Mouse (Mus musculus) liver, embryonic 12.5 days (tissue): Measurements from ENCODE around the gene Snrk. TPM values are rescaled to one million over a fixed set of nuclear protein-coding genes. Genes with fewer than 3 reads are reported as not detected.
"Not testable (repeated sequence)": the region's sequence is repeated elsewhere in the genome, so short reads cannot be mapped to it uniquely, and the experiment has no call there.

Source experiments
- ATAC-seq: fragments of 200-750 bp; cut with Nextera tagmentation; 2 replicates; pipeline ENCODE4 v1.8.0; 2017; ENCODE audit warnings: moderate number of reproducible peaks, mild to moderate bottlenecking, moderate library complexity
- H3K27ac ChIP-seq: fragments of 300-500 bp; sonication (generic); 2 replicates; pipeline ENCODE4 v1.5.1; 2016; ENCODE audit warnings: mild to moderate bottlenecking
- H3K27me3 ChIP-seq: fragments of 300-500 bp; sonication (generic); replicated peaks from 2 replicates; pipeline ENCODE4 v1.6.1; 2016; ENCODE audit warnings: mild to moderate bottlenecking, moderate library complexity
- H3K36me3 ChIP-seq: fragments of 300-500 bp; sonication (generic); 2 replicates; pipeline ENCODE4 v1.6.1; 2016; ENCODE audit warnings: mild to moderate bottlenecking, moderate library complexity
- H3K4me1 ChIP-seq: fragments of 300-500 bp; sonication (generic); 2 replicates; pipeline ENCODE4 v1.6.1; 2016
- H3K4me2 ChIP-seq: fragments of 300-500 bp; sonication (generic); 2 replicates; pipeline ENCODE4 v1.6.1; 2016; ENCODE audit warnings: mild to moderate bottlenecking, moderate library complexity
- H3K4me3 ChIP-seq: fragments of 300-500 bp; sonication (generic); 2 replicates; pipeline ENCODE4 v1.5.1; 2016; ENCODE audit warnings: mild to moderate bottlenecking, moderate library complexity
- H3K9ac ChIP-seq: fragments of 300-500 bp; sonication (generic); 2 replicates; pipeline ENCODE4 v1.6.1; 2016; ENCODE audit warnings: mild to moderate bottlenecking, moderate library complexity
- H3K9me3 ChIP-seq: fragments of 300-500 bp; sonication (generic); replicated peaks from 2 replicates; pipeline ENCODE4 v1.6.1; 2016; ENCODE audit warnings: mild to moderate bottlenecking, moderate library complexity
- WGBS: fragments of 180-500 bp; shearing (Covaris S2); methylation state at CpG from one replicate; pipeline ENCODE4 v1.1.7; 2016; ENCODE audit not compliant: insufficient replicate concordance; 5-methylcytosine and 5-hydroxymethylcytosine counted together
- polyA plus RNA-seq: library from polyadenylated mRNA; unstranded; fragments of >200 nt; fragmentation: Nextera tagmentation; extraction: Ambion mirVana; gene quantifications from 2 replicates; pipeline ENCODE4 v1.2.1, GENCODE M21; 2016

The Snrk gene
- polyA plus RNA-seq, 1 experiment from 2014 or later, result 23.6 TPM

DNA sequence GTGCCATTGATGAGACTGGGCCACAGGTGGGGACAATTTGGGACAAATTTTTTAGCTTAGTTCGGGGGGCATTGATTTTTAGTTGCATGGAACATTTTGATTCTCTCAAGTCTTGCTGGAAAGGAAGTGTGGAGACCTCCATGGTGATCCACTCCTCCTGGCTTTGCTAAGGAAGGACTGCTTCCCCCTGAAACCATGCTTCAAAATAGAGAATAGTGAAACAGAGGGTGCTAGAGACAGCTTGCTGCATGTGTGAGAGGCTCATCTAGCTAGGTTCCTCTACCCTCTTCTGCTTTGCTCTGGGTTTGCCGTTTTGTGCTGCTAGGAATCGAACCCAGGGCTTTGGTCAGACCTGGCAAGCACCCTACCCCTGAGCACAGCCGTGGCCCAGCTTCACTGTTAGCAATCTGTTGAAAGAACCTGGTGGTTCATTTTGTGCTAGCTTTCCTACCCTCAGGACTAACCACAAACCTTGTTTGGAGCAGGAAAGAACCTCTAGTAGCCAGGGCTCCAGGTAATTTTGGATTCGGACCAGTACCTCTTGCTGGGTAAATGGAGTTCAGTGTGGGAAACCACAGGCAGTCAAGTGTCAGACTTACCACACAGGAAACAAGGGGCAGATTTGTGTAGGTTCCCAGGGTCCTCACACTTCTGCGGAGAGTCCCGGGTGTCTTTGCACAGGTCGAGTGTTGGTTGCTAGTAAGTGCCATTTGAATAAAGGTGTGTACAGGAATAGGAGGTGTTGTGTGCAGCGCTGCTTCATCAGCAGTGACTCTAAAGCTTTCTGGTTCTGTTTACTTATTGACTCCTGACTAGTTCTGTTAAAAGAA lies 33.1 kb downstream of the Snrk start:
- no peak overlapping the region for H3K27ac ChIP-seq
- no peak overlapping the region for H3K9ac ChIP-seq
- peaks cover 21% of the 10 kb centered on the region for H3K36me3 ChIP-seq
- H3K4me2 ChIP-seq, result no peak overlapping the region
- no peak for ATAC-seq
- no peaks in the 10 kb centered on the region for H3K9me3 ChIP-seq
- WGBS, result 58% methylated on average over 9 of the region's 9 CpGs
- H3K4me3 ChIP-seq, result no peak overlapping the region
- no peaks in the 10 kb centered on the region for H3K27me3 ChIP-seq
- peaks cover 39% of the 10 kb centered on the region for H3K4me1 ChIP-seq

DNA sequence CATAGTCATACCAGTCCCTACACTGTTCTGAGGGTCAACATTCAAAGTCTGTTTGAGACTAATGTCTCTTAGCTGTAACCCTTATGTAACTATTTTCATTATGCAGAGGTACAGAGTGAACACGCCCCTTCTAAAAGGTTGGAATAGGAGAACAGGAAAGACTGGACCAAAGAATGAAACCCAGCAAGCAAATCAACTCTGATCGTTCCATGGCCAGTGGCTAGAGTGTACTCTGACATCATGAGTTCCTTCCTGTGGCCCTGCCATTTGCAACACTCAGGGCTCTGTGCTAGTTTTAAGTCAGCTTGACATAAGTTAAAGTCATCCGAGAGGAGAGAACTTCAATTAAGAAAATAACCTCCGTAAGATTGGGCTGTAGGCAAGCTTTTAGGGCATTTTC lies 35.0 kb downstream of the Snrk start:
- 76% methylated on average over 4 of the region's 4 CpGs for WGBS

DNA sequence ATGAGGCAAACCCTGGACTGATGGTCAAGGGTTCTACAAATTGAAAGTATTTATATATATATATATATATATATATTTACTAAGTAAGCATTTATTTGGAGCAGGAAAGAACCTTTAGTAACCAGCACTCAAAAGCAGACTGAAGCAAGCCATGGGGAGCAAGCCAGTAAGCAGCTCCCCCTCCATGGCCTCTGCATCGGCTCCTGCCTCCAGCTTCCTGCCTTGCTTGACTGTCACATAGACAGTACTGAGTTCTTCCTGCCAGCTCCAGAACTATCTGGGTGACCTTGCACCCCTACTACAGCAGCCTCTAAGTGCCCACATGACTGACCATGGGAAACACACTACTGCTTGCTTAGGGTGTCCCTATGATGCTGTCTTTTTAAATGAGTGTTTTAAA lies 35.4 kb downstream of the Snrk start:
- Histone ChIP-seq H3K4me3 (no peak overlapping the region), H3K9me3 (0 out of 2 replicates have a peak, but pooled peaks cover 5% of the 10 kb centered on the region), H3K9ac (no peak overlapping the region), H3K27ac (no peak overlapping the region), H3K36me3 (peaks cover 27% of the 10 kb centered on the region), H3K4me1 (peaks cover 26% of the 10 kb centered on the region), H3K27me3 (no peaks in the 10 kb centered on the region), H3K4me2 (no peak overlapping the region)
- 67% methylated on average over 1 of the region's 1 CpGs for WGBS
- no peak for ATAC-seq

More for the DNA sequence above, 35.0 kb downstream of the Snrk start:
- H3K4me2 ChIP-seq, result no peak overlapping the region
- peaks cover 26% of the 10 kb centered on the region for H3K4me1 ChIP-seq
- no peaks in the 10 kb centered on the region for H3K27me3 ChIP-seq
- H3K4me3 ChIP-seq, result no peak overlapping the region
- peaks cover 22% of the 10 kb centered on the region for H3K36me3 ChIP-seq
- H3K9ac ChIP-seq, result no peak overlapping the region
- no peak for ATAC-seq
- H3K27ac ChIP-seq, result no peak overlapping the region
- 0 out of 2 replicates have a peak, but pooled peaks cover 5% of the 10 kb centered on the region for H3K9me3 ChIP-seq

DNA sequence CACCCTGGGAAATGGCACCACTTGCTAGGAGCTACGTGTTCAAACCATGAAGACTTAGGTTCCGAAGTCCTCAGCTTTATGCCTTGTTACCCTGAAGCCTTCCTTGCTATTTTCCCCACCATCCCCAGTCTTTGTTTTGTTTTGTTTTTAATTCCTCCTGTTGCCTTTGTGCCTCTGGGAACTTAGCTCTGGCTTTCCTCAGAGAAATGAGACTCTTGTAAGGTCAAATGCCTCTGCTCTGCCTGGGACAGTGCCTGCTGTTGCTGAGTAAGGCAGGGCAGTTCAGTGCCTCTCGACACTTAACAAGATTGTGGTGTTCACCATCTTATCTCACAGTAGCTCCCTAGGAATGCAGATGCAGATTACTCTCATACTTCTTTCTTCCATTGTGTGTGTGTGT lies 36.4 kb downstream of the Snrk start:
- Histone ChIP-seq H3K9ac (no peak overlapping the region), H3K27ac (no peak overlapping the region), H3K4me3 (no peak overlapping the region), H3K36me3 (peaks cover 36% of the 10 kb centered on the region), H3K4me2 (no peak overlapping the region), H3K27me3 (no peaks in the 10 kb centered on the region), H3K9me3 (0 out of 2 replicates have a peak, but pooled peaks cover 5% of the 10 kb centered on the region), H3K4me1 (peaks cover 26% of the 10 kb centered on the region)
- ATAC-seq, result no peak
- WGBS, result 72% methylated on average over 3 of the region's 3 CpGs

DNA sequence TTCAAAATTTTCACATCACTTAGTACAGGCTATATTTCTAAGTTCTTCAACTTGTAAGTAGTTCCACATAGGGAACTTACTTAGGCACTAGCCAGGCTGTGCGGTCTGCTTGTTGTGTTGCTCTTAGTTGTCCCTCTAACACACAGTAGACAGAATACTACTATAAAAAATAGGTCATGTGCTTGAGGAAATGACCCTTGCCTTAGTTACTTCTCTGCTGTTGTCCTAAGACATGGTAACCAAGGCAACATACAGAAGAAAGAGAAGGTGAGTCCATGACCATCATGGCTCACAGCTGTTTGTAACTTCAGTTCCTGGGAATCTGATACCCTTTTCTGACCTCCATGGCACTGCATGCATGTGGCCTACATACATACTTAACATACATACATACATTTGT lies 38.1 kb downstream of the Snrk start:
- Histone ChIP-seq H3K4me1 (peaks cover 12% of the 10 kb centered on the region), H3K27ac (no peak overlapping the region), H3K9ac (no peak overlapping the region), H3K4me3 (no peak overlapping the region), H3K9me3 (0 out of 2 replicates have a peak, but pooled peaks cover 5% of the 10 kb centered on the region), H3K27me3 (no peaks in the 10 kb centered on the region), H3K4me2 (no peak overlapping the region), H3K36me3 (peaks cover 42% of the 10 kb centered on the region)
- no peak for ATAC-seq
- 88% methylated on average over 1 of the region's 1 CpGs for WGBS

DNA sequence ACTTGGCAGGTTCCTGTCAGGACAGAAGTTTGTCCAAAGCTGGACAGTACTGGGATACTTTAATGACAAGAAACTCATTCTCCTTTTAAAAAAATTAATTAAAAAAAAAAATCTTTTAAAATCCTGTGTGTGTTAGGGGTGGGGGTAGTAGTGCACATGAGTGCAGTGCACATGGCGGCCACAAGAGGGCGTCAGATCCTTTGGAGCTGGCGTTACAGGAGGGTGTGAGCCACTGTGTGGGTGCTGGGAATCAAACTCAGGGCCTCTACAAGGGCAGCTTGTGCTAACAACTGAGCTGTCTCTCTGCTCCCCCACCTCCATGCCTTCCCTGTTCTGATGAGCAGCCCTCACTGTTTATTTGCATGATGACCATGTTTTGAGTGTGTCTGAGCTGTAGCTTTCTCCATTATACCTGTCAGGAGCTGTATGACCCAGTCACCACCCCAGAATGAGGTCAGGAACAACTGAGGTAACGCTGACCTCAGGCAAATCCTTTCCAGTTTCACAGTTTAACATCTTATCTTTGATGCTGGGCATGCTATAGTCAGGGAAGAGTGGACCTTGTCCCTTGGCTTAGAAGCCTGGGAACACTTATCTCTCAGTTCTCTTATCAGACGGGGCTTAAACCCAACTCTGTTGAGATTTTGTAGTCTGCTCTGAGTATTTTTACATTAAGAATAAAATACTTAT lies 39.5 kb downstream of the Snrk start:
- Histone ChIP-seq H3K4me1 (peaks cover 10% of the 10 kb centered on the region), H3K4me2 (no peak overlapping the region), H3K4me3 (no peak overlapping the region), H3K9me3 (0 out of 2 replicates have a peak, but pooled peaks cover 5% of the 10 kb centered on the region), H3K27ac (no peak overlapping the region), H3K27me3 (no peaks in the 10 kb centered on the region), H3K9ac (no peak overlapping the region), H3K36me3 (peaks cover 53% of the 10 kb centered on the region)
- no peak for ATAC-seq
- 76% methylated on average over 5 of the region's 5 CpGs for WGBS

DNA sequence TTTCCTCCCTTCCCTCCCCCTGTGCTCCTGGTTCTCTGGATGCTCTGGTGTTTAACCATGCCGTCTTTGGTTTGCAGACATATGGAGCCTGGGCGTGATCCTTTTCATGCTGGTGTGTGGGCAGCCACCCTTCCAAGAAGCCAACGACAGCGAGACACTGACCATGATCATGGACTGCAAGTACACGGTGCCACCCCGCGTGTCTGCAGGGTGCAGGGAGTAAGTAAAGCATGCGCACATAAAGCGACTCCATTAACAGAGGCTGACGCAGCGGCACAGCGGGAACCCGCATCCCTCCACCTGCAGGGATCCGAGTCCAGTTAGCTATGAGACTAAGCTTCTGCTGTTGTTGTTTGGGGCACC lies 40.0 kb downstream of the Snrk start:
- no peak for ATAC-seq
- H3K27me3 ChIP-seq, result no peaks in the 10 kb centered on the region
- 0 out of 2 replicates have a peak, but pooled peaks cover 5% of the 10 kb centered on the region for H3K9me3 ChIP-seq
- 94% methylated on average over 14 of the region's 14 CpGs for WGBS
- H3K27ac ChIP-seq, result no peak overlapping the region
- H3K9ac ChIP-seq, result no peak overlapping the region
- H3K36me3 ChIP-seq, result peaks cover 50% of the 10 kb centered on the region
- H3K4me3 ChIP-seq, result no peak overlapping the region
- H3K4me2 ChIP-seq, result no peak overlapping the region
- H3K4me1 ChIP-seq, result peaks cover 10% of the 10 kb centered on the region

DNA sequence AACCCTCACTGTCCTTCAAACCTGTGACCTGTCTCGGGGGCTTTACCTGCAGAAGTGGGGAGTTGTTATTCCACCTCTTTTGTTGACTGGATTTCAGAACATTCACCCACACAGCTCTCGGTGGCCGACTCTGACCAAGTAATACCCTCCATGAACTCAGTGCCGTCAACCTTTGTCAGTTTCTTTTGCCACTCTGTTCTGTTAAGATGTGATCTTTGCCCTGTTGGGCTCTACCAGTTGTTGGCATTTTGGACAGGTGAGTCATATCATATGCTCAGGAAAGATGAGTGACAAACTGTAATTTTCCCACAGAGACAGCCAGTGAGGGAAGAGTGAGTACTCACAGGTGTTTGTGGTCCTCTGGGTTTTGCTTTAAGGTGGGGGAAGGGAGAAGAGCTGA lies 47.5 kb downstream of the Snrk start:
- 85% methylated on average over 4 of the region's 4 CpGs for WGBS
- Histone ChIP-seq H3K27me3 (no peaks in the 10 kb centered on the region), H3K9ac (no peak overlapping the region), H3K4me1 (no peaks in the 10 kb centered on the region), H3K27ac (no peak overlapping the region), H3K36me3 (peaks cover 67% of the 10 kb centered on the region), H3K4me3 (no peak overlapping the region), H3K4me2 (no peak overlapping the region), H3K9me3 (no peaks in the 10 kb centered on the region)
- no peak for ATAC-seq

DNA sequence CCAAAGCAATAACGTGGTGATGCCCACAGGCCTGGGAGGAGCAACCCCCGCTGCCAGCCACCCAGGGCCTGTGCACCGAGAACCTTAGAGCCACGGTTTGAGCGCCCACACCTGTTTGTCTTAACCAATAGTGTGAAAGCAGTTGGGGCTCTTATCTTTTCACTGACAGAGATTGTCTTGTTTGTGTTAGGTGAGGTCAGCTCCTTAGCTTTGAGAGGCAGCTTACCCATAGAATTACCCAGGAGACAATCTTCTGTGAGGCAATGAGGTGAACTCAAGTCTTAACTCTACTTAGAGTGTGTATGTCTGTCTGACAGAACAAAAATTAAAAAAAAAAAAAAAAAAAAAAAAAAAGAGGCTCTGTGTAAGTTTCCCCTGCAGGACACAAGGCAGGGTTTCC lies 50.7 kb downstream of the Snrk start:
- H3K27me3 ChIP-seq, H3K4me2 ChIP-seq, H3K4me3 ChIP-seq, H3K9me3 ChIP-seq, ATAC-seq, H3K9ac ChIP-seq, H3K27ac ChIP-seq, H3K4me1 ChIP-seq: not testable (repeated sequence)
- 84% methylated on average over 5 of the region's 5 CpGs for WGBS
- peaks cover 56% of the 10 kb centered on the region for H3K36me3 ChIP-seq

DNA sequence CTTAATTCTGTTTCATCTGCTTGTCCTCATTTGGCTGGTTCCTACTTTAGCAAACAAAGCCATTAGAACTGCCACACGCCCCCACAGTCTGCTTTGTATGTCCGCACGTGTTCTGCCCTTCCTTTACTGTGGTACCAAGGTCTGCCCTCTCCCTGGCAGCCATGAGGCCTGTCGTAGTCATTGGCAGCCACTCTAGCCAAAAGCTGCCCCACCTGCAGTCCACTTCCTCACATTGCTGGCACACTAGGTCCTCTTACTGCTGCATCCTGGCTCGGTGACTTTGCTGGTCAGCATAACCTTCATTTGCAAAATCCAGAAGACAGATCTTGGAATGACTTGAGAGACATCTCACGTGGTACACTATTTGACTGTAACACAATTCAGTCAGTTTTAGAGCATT lies 52.8 kb downstream of the Snrk start:
- Histone ChIP-seq H3K36me3 (peaks cover 37% of the 10 kb centered on the region), H3K9me3 (no peaks in the 10 kb centered on the region), H3K4me3 (no peak overlapping the region), H3K27me3 (no peaks in the 10 kb centered on the region), H3K4me2 (no peak overlapping the region), H3K9ac (no peak overlapping the region), H3K27ac (no peak overlapping the region), H3K4me1 (no peaks in the 10 kb centered on the region)
- 76% methylated on average over 6 of the region's 6 CpGs for WGBS
- no peak for ATAC-seq

DNA sequence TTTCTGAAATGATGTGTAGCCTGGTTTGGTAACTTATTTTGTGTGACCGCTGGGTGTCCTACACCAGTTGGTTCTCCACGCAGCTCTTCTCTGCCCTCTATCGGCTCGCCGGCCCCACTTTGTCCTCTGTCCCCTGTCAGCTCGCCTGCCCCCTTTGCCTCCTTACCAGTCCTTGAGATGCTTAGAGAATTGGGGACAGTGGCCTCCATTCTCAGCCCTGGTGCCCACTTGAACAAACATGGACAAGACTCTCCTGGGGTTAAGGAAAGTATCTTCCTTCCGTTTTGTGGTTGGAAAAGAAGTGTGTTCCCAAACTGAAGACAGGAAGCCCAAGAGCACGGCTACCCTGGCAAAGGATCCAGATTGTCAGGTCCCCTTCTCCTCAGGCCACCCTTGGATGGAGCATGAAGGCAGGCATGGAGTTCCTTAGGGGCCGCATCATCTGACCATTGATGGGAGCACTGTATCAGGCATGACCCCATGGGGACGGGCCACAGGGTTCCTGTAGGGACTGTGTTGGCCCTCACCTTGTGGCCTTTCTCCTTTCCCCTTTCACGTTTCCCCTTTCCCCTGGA lies 55.6 kb downstream of the Snrk start:
- Histone ChIP-seq H3K9ac (no peak overlapping the region), H3K4me3 (no peak overlapping the region), H3K27ac (no peak overlapping the region), H3K4me1 (no peaks in the 10 kb centered on the region), H3K36me3 (peaks cover 10% of the 10 kb centered on the region), H3K9me3 (no peaks in the 10 kb centered on the region), H3K4me2 (no peak overlapping the region), H3K27me3 (no peaks in the 10 kb centered on the region)
- ATAC-seq, result no peak
- WGBS, result 72% methylated on average over 11 of the region's 11 CpGs
